Mouse (Mus musculus): ENCODE data around the gene Mxd1. TPM values are rescaled to one million over a fixed set of nuclear protein-coding genes. Genes with fewer than 3 reads are reported as not detected.

Mxd1 gene
- polyA plus RNA-seq, 1 experiment from 2014 or later, result 30.4 TPM

- H3K27me3 ChIP-seq (replicated peaks), result no peaks in the 10 kb centered on the region
- no peak overlapping the region for H3K4me3 ChIP-seq
- H3K9ac ChIP-seq, result no peak overlapping the region
- no peak overlapping the region for H3K27ac ChIP-seq
- no peaks in the 10 kb centered on the region for H3K9me3 ChIP-seq
- no peak for ATAC-seq (ENCODE audit: low FRiP score, low read depth)
- H3K4me1 ChIP-seq, result peaks cover 24% of the 10 kb centered on the region
- peaks cover 40% of the 10 kb centered on the region for H3K36me3 ChIP-seq
- no peak overlapping the region for H3K4me2 ChIP-seq (replicated peaks)
- 11% methylated on average over 2 of the region's 2 CpGs for WGBS
These were observed 1.9 kb upstream of the Mxd1 start for GRCm38 (mm10) chr6:86670873-86671272.

- Histone ChIP-seq H3K27me3 (replicated peaks) (no peaks in the 10 kb centered on the region), H3K27ac (no peak overlapping the region), H3K36me3 (peaks cover 25% of the 10 kb centered on the region), H3K4me1 (peaks cover 24% of the 10 kb centered on the region), H3K4me2 (replicated peaks) (peak overlapping the region; percentile 94), H3K9ac (0 out of 2 replicates have a peak overlapping the region, but pooled peaks have one; percentile 29), H3K9me3 (no peaks in the 10 kb centered on the region), H3K4me3 (peak overlapping the region; percentile 99)
- ATAC-seq (ENCODE audit: low FRiP score, low read depth), result peak; percentile 100
- WGBS, result 1% methylated on average over 34 of the region's 37 CpGs
These were observed 323 bp upstream of the Mxd1 start for GRCm38 (mm10) chr6:86669240-86669727.

GRCm38 (mm10) chr6:86667061-86667460 lies 1.9 kb downstream of the Mxd1 start:
- Histone ChIP-seq H3K9ac (no peak overlapping the region), H3K4me3 (no peak overlapping the region), H3K4me2 (replicated peaks) (peak overlapping the region; percentile 94), H3K27me3 (replicated peaks) (no peaks in the 10 kb centered on the region), H3K27ac (no peak overlapping the region), H3K4me1 (peaks cover 24% of the 10 kb centered on the region), H3K36me3 (peaks cover 20% of the 10 kb centered on the region), H3K9me3 (no peaks in the 10 kb centered on the region)
- 93% methylated on average over 10 of the region's 10 CpGs for WGBS
- no peak for ATAC-seq (ENCODE audit: low FRiP score, low read depth)

GRCm38 (mm10) chr6:86665560-86666307 lies 3.2 kb downstream of the Mxd1 start:
- Histone ChIP-seq H3K4me3 (no peak overlapping the region), H3K4me1 (peaks cover 24% of the 10 kb centered on the region), H3K27me3 (replicated peaks) (no peaks in the 10 kb centered on the region), H3K27ac (no peak overlapping the region), H3K36me3 (peaks cover 30% of the 10 kb centered on the region), H3K9me3 (no peaks in the 10 kb centered on the region), H3K4me2 (replicated peaks) (no peak overlapping the region), H3K9ac (no peak overlapping the region)
- no peak for ATAC-seq (ENCODE audit: low FRiP score, low read depth)
- WGBS, result 88% methylated on average over 17 of the region's 17 CpGs

- H3K4me2 ChIP-seq (replicated peaks), result no peak overlapping the region
- no peak overlapping the region for H3K4me3 ChIP-seq
- no peak overlapping the region for H3K27ac ChIP-seq
- no peak overlapping the region for H3K9ac ChIP-seq
- no peaks in the 10 kb centered on the region for H3K9me3 ChIP-seq
- H3K27me3 ChIP-seq (replicated peaks), result no peaks in the 10 kb centered on the region
- H3K36me3 ChIP-seq, result peaks cover 30% of the 10 kb centered on the region
- ATAC-seq (ENCODE audit: low FRiP score, low read depth), result no peak
- 85% methylated on average over 5 of the region's 5 CpGs for WGBS
- peaks cover 24% of the 10 kb centered on the region for H3K4me1 ChIP-seq
These were observed 3.9 kb downstream of the Mxd1 start for GRCm38 (mm10) chr6:86665076-86665475.

- Histone ChIP-seq H3K4me1 (no peaks in the 10 kb centered on the region), H3K27me3 (replicated peaks) (no peaks in the 10 kb centered on the region), H3K4me3 (no peak overlapping the region), H3K4me2 (replicated peaks) (no peak overlapping the region), H3K9ac (no peak overlapping the region), H3K27ac (no peak overlapping the region), H3K36me3 (peaks cover 46% of the 10 kb centered on the region), H3K9me3 (no peaks in the 10 kb centered on the region)
- ATAC-seq (ENCODE audit: low FRiP score, low read depth), result no peak
- 79% methylated on average over 9 of the region's 9 CpGs for WGBS
These were observed 8.6 kb downstream of the Mxd1 start for GRCm38 (mm10) chr6:86660161-86660877.

GRCm38 (mm10) chr6:86658501-86658900 lies 10.5 kb downstream of the Mxd1 start:
- Histone ChIP-seq H3K9me3 (no peaks in the 10 kb centered on the region), H3K4me3 (no peak overlapping the region), H3K27me3 (replicated peaks) (no peaks in the 10 kb centered on the region), H3K36me3 (peaks cover 47% of the 10 kb centered on the region), H3K9ac (no peak overlapping the region), H3K4me2 (replicated peaks) (no peak overlapping the region), H3K4me1 (no peaks in the 10 kb centered on the region), H3K27ac (no peak overlapping the region)
- WGBS, result 89% methylated on average over 3 of the region's 3 CpGs
- ATAC-seq (ENCODE audit: low FRiP score, low read depth), result no peak

GRCm38 (mm10) chr6:86654270-86654916 lies 14.6 kb downstream of the Mxd1 start:
- no peak overlapping the region for H3K4me2 ChIP-seq (replicated peaks)
- H3K9me3 ChIP-seq, result no peaks in the 10 kb centered on the region
- H3K4me1 ChIP-seq, result no peaks in the 10 kb centered on the region
- ATAC-seq (ENCODE audit: low FRiP score, low read depth), result no peak
- H3K4me3 ChIP-seq, result no peak overlapping the region
- no peak overlapping the region for H3K9ac ChIP-seq
- H3K27ac ChIP-seq, result no peak overlapping the region
- peaks cover 60% of the 10 kb centered on the region for H3K36me3 ChIP-seq
- no peaks in the 10 kb centered on the region for H3K27me3 ChIP-seq (replicated peaks)
- WGBS, result 80% methylated on average over 9 of the region's 9 CpGs

GRCm38 (mm10) chr6:86653026-86653425 lies 15.9 kb downstream of the Mxd1 start:
- no peak for ATAC-seq (ENCODE audit: low FRiP score, low read depth)
- Histone ChIP-seq H3K27me3 (replicated peaks) (no peaks in the 10 kb centered on the region), H3K4me1 (no peaks in the 10 kb centered on the region), H3K9me3 (no peaks in the 10 kb centered on the region), H3K27ac (no peak overlapping the region), H3K4me3 (no peak overlapping the region), H3K36me3 (peaks cover 64% of the 10 kb centered on the region), H3K4me2 (replicated peaks) (no peak overlapping the region), H3K9ac (no peak overlapping the region)
- 91% methylated on average over 6 of the region's 6 CpGs for WGBS

- Histone ChIP-seq H3K36me3 (peaks cover 31% of the 10 kb centered on the region), H3K27ac (no peak overlapping the region), H3K27me3 (replicated peaks) (no peaks in the 10 kb centered on the region), H3K9ac (no peak overlapping the region), H3K4me2 (replicated peaks) (no peak overlapping the region), H3K9me3 (no peaks in the 10 kb centered on the region), H3K4me3 (no peak overlapping the region), H3K4me1 (no peaks in the 10 kb centered on the region)
- WGBS, result 84% methylated on average over 7 of the region's 7 CpGs
- ATAC-seq (ENCODE audit: low FRiP score, low read depth), result no peak
These were observed 22.8 kb downstream of the Mxd1 start for GRCm38 (mm10) chr6:86646143-86646542.

- peaks cover 25% of the 10 kb centered on the region for H3K36me3 ChIP-seq
- H3K4me1 ChIP-seq, result no peaks in the 10 kb centered on the region
- H3K4me3 ChIP-seq, result no peak overlapping the region
- H3K27ac ChIP-seq, result no peak overlapping the region
- H3K4me2 ChIP-seq (replicated peaks), result no peak overlapping the region
- no peaks in the 10 kb centered on the region for H3K27me3 ChIP-seq (replicated peaks)
- H3K9me3 ChIP-seq, result no peaks in the 10 kb centered on the region
- 86% methylated on average over 4 of the region's 4 CpGs for WGBS
- no peak for ATAC-seq (ENCODE audit: low FRiP score, low read depth)
- no peak overlapping the region for H3K9ac ChIP-seq
These were observed 23.4 kb downstream of the Mxd1 start for GRCm38 (mm10) chr6:86645551-86645950.

- Histone ChIP-seq H3K27ac (no peak overlapping the region), H3K4me1 (no peaks in the 10 kb centered on the region), H3K9ac (no peak overlapping the region), H3K9me3 (no peaks in the 10 kb centered on the region), H3K36me3 (peaks cover 18% of the 10 kb centered on the region), H3K4me3 (no peak overlapping the region), H3K4me2 (replicated peaks) (no peak overlapping the region), H3K27me3 (replicated peaks) (no peaks in the 10 kb centered on the region)
- ATAC-seq (ENCODE audit: low FRiP score, low read depth), result no peak
- 91% methylated on average over 3 of the region's 3 CpGs for WGBS
These were observed 24.1 kb downstream of the Mxd1 start for GRCm38 (mm10) chr6:86644775-86645400.
